Mouse (Mus musculus) midbrain, embryonic 12.5 days (tissue): ENCODE data around the gene Epc2. TPM values are rescaled to one million over a fixed set of nuclear protein-coding genes. Genes with fewer than 3 reads are reported as not detected.
"Not testable (repeated sequence)": the region's sequence is repeated elsewhere in the genome, so short reads cannot be mapped to it uniquely, and the experiment has no call there.

Experiments
- ATAC-seq: fragments of 200-750 bp; cut with Nextera tagmentation; 2 replicates; pipeline ENCODE4 v1.8.0; 2017; ENCODE audit warnings: low read depth, moderate TSS enrichment, moderate library complexity; ENCODE audit not compliant: low FRiP score
- H3K27ac ChIP-seq: fragments of 300-500 bp; sonication (generic); replicated peaks from 2 replicates; pipeline ENCODE4 v1.5.1; 2016; ENCODE audit warnings: mild to moderate bottlenecking
- H3K27me3 ChIP-seq: fragments of 300-500 bp; sonication (generic); 2 replicates; pipeline ENCODE4 v1.6.1; 2016; ENCODE audit warnings: mild to moderate bottlenecking
- H3K36me3 ChIP-seq: fragments of 300-500 bp; sonication (generic); 2 replicates; pipeline ENCODE4 v1.6.1; 2016
- H3K4me1 ChIP-seq: fragments of 300-500 bp; sonication (generic); 2 replicates; pipeline ENCODE4 v1.6.1; 2016
- H3K4me2 ChIP-seq: fragments of 300-500 bp; sonication (generic); replicated peaks from 2 replicates; pipeline ENCODE4 v1.6.1; 2016; ENCODE audit warnings: mild to moderate bottlenecking, moderate library complexity
- H3K4me3 ChIP-seq: fragments of 300-500 bp; sonication (generic); 2 replicates; pipeline ENCODE4 v1.5.1; 2016; ENCODE audit warnings: mild to moderate bottlenecking
- H3K9ac ChIP-seq: fragments of 300-500 bp; sonication (generic); replicated peaks from 2 replicates; pipeline ENCODE4 v1.6.1; 2016; ENCODE audit warnings: mild to moderate bottlenecking, moderate library complexity
- H3K9me3 ChIP-seq: fragments of 300-500 bp; sonication (generic); 2 replicates; pipeline ENCODE4 v1.6.1; 2016; ENCODE audit warnings: mild to moderate bottlenecking
- WGBS: fragments of 180-500 bp; shearing (Covaris S2); methylation state at CpG from one replicate; pipeline ENCODE4 v1.1.7; 2016; 5-methylcytosine and 5-hydroxymethylcytosine counted together
- polyA plus RNA-seq: library from polyadenylated mRNA; unstranded; fragments of >200 nt; fragmentation: Nextera tagmentation; extraction: Ambion mirVana; gene quantifications from 2 replicates; pipeline ENCODE4 v1.2.1, GENCODE M21; 2016

The Epc2 gene
- polyA plus RNA-seq, 1 experiment from 2014 or later: 14.9 TPM

DNA sequence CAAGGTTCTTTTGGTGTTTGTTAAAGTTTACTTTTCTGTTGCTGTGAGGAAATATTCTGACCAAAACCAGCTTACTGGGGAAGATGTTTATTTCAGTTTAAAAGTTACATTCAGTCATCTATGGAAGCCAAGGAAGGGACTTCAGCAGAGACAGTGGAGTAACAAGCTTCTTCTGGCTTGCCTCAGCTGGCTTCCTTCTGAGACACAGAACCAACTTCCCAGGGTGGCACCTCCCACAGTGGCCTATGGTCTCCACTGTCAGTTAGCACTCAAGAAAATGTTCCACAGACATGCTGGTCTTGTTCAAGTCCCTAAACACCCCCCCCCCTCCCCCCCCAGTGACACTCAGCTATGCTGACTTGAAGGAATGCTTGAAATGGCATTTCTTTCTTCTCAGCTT is 30.9 kb downstream of the Epc2 start:
- H3K4me1 ChIP-seq: no peaks in the 10 kb centered on the region
- H3K4me3 ChIP-seq: no peak overlapping the region
- no peak overlapping the region for H3K9ac ChIP-seq
- ATAC-seq: no peak
- H3K36me3 ChIP-seq: no peaks in the 10 kb centered on the region
- H3K9me3 ChIP-seq: 0 out of 2 replicates have a peak, but pooled peaks cover 3% of the 10 kb centered on the region
- no peaks in the 10 kb centered on the region for H3K27me3 ChIP-seq
- H3K27ac ChIP-seq: no peak overlapping the region
- H3K4me2 ChIP-seq: no peak overlapping the region

DNA sequence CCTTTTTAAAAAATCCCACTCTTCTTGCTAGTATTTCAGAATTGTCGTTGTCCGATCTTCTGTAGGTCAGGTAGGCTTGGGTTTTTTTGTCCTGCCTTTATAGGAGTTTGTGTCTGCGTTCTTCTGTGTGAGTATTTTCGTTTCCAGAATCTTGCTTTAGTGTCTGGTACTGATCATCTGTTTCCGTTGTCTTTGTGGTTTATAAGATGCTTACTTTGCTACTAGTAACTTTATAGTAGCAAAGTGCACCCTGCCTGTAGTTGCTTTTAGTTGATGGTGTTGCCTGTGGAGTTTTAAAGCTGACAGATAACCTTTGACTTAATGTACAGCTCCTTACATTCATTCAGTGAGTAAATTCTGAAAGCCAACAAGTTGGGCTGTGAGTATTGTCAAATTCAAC is 32.1 kb downstream of the Epc2 start:
- no peaks in the 10 kb centered on the region for H3K4me1 ChIP-seq
- no peak for ATAC-seq

DNA sequence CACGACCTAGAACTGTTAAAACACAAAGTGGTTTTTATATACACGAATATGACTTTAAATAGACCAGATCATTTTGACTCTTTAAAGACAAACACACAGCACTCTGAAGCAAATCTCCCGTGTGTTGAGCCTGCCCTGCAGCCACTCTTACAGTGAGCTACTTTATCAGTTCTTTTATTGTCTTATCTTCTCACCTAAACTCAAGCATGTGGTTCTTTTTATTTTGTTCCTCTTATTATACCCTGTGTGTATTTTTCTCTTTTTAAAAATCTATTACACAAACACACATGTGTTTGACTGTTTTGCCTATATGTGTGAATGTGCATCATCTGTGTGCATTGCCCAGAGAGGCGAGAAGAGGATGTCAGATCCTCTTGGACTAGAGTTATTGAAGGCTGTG is 50.1 kb downstream of the Epc2 start:
- WGBS: 75% methylated on average over 4 of the region's 4 CpGs
- no peak overlapping the region for H3K27ac ChIP-seq
- no peaks in the 10 kb centered on the region for H3K9me3 ChIP-seq
- no peaks in the 10 kb centered on the region for H3K36me3 ChIP-seq
- H3K27me3 ChIP-seq: no peaks in the 10 kb centered on the region
- H3K4me3 ChIP-seq: no peak overlapping the region
- H3K4me1 ChIP-seq: no peaks in the 10 kb centered on the region
- no peak overlapping the region for H3K4me2 ChIP-seq
- ATAC-seq: no peak
- H3K9ac ChIP-seq: no peak overlapping the region

More for the DNA sequence above, 32.1 kb downstream of the Epc2 start:
- H3K27me3 ChIP-seq: no peaks in the 10 kb centered on the region
- H3K27ac ChIP-seq: no peak overlapping the region
- H3K9me3 ChIP-seq: 0 out of 2 replicates have a peak, but pooled peaks cover 3% of the 10 kb centered on the region
- no peaks in the 10 kb centered on the region for H3K36me3 ChIP-seq
- WGBS: 94% methylated on average over 5 of the region's 5 CpGs
- H3K4me2 ChIP-seq: no peak overlapping the region
- no peak overlapping the region for H3K4me3 ChIP-seq
- H3K9ac ChIP-seq: no peak overlapping the region

DNA sequence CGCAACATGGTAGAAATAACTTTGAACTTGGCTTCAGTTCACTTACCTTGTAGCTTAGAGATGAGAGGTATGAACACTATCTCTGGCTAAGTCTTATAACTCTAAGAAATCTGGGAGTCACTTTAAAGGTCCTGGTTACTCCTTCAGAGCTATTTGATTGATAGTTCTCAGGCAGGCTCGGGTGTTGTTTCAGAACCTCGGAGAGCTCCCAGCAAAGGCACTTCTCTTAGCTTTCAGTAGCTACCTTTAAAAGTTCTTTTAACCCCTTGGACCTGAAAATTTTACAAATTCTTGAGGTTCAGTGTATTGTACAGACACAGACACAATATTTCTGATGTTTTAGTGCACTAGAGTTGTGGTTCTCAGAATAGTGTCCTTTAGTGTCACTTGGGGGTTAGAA is 52.3 kb downstream of the Epc2 start:
- Histone ChIP-seq H3K9ac (no peak overlapping the region), H3K27me3 (no peaks in the 10 kb centered on the region), H3K4me1 (no peaks in the 10 kb centered on the region), H3K4me2 (no peak overlapping the region), H3K27ac (no peak overlapping the region), H3K9me3 (no peaks in the 10 kb centered on the region), H3K36me3 (no peaks in the 10 kb centered on the region), H3K4me3 (no peak overlapping the region)
- WGBS: 70% methylated on average over 3 of the region's 3 CpGs
- no peak for ATAC-seq

DNA sequence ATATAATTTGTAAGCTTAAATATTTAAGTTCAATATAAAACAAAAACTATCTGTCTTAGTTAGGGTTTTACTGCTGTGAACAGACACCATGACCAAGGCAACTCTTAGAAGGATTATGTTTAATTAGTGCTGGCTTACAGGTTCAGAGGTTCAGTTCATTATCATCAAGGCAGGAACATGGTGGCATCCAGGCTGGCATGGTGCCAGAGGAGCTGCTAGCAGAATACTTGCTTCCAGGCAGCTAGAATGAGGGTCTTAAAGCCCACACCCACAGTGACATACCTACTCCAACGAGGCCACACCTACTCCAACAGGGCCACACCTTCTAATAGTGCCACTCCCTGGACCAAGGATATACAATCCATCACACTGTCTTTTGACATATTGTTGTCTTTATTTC is 53.9 kb downstream of the Epc2 start:
- H3K4me1 ChIP-seq, H3K27me3 ChIP-seq, H3K4me3 ChIP-seq, ATAC-seq, H3K9ac ChIP-seq, H3K4me2 ChIP-seq, H3K36me3 ChIP-seq, H3K27ac ChIP-seq, H3K9me3 ChIP-seq: not testable (repeated sequence)
- 92% methylated on average over 1 of the region's 1 CpGs for WGBS

DNA sequence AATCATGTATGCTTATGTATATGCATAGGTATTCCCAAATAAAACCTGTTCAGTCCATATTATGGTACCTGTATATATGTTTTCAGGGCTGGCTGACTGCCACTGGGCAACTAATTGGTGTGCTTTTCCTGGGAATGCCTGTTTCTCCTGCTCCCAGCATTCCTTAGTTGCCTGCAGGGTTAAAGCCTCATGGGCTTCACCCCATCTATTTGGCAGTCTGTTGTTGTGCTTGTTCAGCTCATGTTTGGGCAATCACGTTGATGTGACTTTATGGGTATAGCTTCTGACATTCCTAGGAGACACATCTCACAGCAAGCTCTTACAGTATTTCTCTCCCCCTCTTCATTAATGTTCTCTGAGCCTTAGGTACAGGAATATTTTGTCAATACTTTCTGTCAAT is 59.5 kb downstream of the Epc2 start:
- Histone ChIP-seq H3K4me2 (no peak overlapping the region), H3K27ac (no peak overlapping the region), H3K36me3 (no peaks in the 10 kb centered on the region), H3K27me3 (no peaks in the 10 kb centered on the region), H3K9ac (no peak overlapping the region), H3K4me3 (no peak overlapping the region), H3K4me1 (peaks cover 8% of the 10 kb centered on the region; the same call in 1 of the 2 replicates), H3K9me3 (no peaks in the 10 kb centered on the region)
- 74% methylated on average over 1 of the region's 1 CpGs for WGBS
- ATAC-seq: no peak

DNA sequence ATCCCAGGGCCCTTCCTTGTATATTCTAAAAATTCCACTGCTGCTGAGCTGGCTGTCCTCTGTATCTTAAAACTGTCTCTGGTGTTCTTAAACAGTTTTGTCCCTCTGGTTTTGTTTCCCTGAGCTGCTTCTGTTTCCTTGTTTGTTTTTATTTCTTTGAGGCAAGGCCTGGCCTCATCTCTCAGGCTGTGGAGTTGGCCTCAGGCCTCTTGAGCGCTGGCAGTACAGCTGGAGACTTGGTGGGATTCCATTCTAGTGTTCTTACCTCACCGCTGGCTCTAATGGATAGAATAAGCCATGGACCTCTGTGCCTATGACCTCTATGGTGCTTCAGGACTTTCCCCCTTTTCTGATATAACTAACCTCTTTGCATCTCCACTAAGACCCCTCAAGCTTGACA is 64.7 kb downstream of the Epc2 start:
- no peak overlapping the region for H3K4me3 ChIP-seq
- no peak overlapping the region for H3K9ac ChIP-seq
- no peaks in the 10 kb centered on the region for H3K9me3 ChIP-seq
- no peaks in the 10 kb centered on the region for H3K27me3 ChIP-seq
- no peak overlapping the region for H3K27ac ChIP-seq
- ATAC-seq: no peak
- 0 out of 2 replicates have a peak, but pooled peaks cover under 1% of the 10 kb centered on the region for H3K4me1 ChIP-seq
- no peaks in the 10 kb centered on the region for H3K36me3 ChIP-seq
- no peak overlapping the region for H3K4me2 ChIP-seq
- WGBS: 86% methylated on average over 2 of the region's 2 CpGs

DNA sequence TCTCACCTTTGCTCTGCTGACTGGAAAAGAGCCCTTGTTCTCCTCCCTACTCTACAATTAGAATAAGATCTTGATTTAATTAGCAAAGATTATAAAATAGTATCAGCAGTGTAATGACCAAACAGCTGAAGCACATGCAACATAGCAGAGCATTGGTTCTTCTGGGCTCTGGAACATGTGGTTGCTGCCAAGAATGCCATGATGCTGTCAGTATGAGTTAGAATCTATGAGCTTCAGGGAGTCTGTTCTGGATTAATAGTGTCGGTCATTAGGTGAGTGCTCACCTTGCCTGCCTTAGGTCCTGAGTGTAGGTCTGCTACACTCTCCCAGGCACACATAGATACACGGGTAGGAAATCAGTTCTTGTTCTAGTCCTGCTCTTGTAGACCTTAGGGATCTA is 69.1 kb downstream of the Epc2 start:
- no peak for ATAC-seq
- WGBS: 94% methylated on average over 2 of the region's 2 CpGs
- no peaks in the 10 kb centered on the region for H3K27me3 ChIP-seq

DNA sequence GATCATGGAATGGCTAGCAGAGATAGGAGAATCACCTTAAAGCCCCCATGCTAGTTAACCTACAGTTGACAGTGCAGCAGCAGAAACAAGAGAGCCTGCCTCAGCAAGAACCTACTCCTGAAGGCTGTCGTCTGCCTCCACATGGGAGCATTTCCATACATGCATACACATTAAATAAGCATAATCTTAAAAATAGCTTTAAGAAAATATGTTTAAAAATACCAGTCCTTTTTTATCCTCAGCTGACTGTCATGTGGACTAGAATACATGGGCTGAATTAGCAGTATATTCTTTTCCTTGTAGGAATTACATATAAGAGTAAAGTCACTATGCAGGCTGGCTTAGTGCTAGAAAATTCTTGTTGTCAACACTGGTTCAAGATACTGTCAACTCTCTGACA is 69.7 kb downstream of the Epc2 start:
- H3K9me3 ChIP-seq: no peaks in the 10 kb centered on the region
- no peak overlapping the region for H3K4me2 ChIP-seq
- no peak overlapping the region for H3K4me3 ChIP-seq
- no peaks in the 10 kb centered on the region for H3K4me1 ChIP-seq
- H3K27me3 ChIP-seq: no peaks in the 10 kb centered on the region
- H3K9ac ChIP-seq: no peak overlapping the region
- H3K36me3 ChIP-seq: no peaks in the 10 kb centered on the region
- WGBS: 80% methylated on average over 1 of the region's 1 CpGs
- H3K27ac ChIP-seq: no peak overlapping the region
- no peak for ATAC-seq

More for the DNA sequence above, 69.1 kb downstream of the Epc2 start:
- H3K4me2 ChIP-seq: no peak overlapping the region
- no peak overlapping the region for H3K9ac ChIP-seq
- no peak overlapping the region for H3K4me3 ChIP-seq
- H3K27ac ChIP-seq: no peak overlapping the region
- H3K4me1 ChIP-seq: no peaks in the 10 kb centered on the region
- no peaks in the 10 kb centered on the region for H3K9me3 ChIP-seq
- H3K36me3 ChIP-seq: no peaks in the 10 kb centered on the region

DNA sequence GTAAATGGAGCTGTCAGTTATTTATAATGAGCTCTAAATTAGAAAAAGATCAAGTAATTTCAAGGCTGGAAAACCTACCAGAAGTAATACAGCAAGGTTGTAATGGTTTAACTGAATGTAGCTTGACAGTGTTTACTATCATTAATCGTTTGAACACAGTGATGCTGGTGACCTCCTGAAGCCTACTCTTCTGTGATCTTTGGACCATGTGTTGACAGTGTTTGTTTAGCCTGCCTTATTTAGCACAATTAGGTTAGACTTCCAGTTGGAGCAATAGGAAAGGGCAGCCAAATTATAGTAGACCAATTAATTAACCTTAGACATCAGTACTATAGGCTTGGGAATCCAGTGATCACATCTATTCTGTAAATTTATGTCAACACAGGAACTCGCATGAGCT is 70.3 kb downstream of the Epc2 start:
- 74% methylated on average over 2 of the region's 2 CpGs for WGBS
- no peak overlapping the region for H3K4me2 ChIP-seq
- no peaks in the 10 kb centered on the region for H3K36me3 ChIP-seq
- no peak for ATAC-seq
- H3K9ac ChIP-seq: no peak overlapping the region
- no peak overlapping the region for H3K4me3 ChIP-seq
- H3K27me3 ChIP-seq: no peaks in the 10 kb centered on the region
- no peaks in the 10 kb centered on the region for H3K4me1 ChIP-seq
- no peaks in the 10 kb centered on the region for H3K9me3 ChIP-seq
- no peak overlapping the region for H3K27ac ChIP-seq

DNA sequence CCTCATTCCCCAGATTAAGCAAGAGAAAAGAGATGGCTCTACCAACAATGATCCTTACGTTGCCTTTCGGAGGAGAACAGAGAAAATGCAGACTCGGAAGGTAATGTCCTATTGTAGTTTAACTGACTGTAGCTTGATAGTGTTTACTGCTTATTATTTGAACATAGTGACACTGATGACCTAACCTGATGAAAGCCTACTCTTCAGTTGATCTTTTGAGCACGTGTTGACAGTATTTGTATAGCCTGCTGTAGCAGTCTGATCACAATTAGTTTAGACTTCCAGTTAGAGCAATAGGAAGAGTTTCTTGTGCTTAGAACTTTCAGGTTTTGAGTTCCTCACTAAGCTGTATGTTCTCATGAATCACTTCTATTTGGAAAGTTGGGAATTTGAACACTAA is 71.3 kb downstream of the Epc2 start:
- Histone ChIP-seq H3K36me3 (no peaks in the 10 kb centered on the region), H3K9me3 (no peaks in the 10 kb centered on the region), H3K4me3 (no peak overlapping the region), H3K27me3 (no peaks in the 10 kb centered on the region), H3K4me2 (no peak overlapping the region), H3K9ac (no peak overlapping the region), H3K4me1 (no peaks in the 10 kb centered on the region), H3K27ac (no peak overlapping the region)
- no peak for ATAC-seq
- 66% methylated on average over 4 of the region's 4 CpGs for WGBS

DNA sequence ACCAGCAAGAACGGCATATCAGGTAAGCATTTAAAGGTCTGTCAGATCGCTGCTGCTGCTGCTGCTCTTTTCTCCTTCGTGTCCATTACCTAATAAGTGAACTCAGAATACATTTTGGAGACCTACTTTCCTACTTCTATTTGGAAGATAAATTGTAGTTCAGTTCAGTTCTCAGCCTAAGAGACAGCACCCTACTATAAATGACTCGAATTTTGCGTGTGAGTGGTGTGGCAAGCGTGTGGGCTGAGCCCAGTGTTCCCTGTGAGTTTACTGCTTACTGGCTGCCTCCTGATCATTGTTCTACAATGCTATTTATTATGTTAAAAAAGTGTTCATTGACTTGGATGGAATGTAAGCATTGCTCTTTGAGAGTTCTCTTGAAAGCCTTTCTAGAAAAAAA is 85.9 kb downstream of the Epc2 start:
- Histone ChIP-seq H3K9me3 (no peaks in the 10 kb centered on the region), H3K4me2 (no peak overlapping the region), H3K27me3 (no peaks in the 10 kb centered on the region), H3K4me3 (no peak overlapping the region), H3K9ac (no peak overlapping the region), H3K36me3 (peaks cover 16% of the 10 kb centered on the region), H3K27ac (no peak overlapping the region), H3K4me1 (no peaks in the 10 kb centered on the region)
- WGBS: 96% methylated on average over 6 of the region's 6 CpGs
- ATAC-seq: no peak

DNA sequence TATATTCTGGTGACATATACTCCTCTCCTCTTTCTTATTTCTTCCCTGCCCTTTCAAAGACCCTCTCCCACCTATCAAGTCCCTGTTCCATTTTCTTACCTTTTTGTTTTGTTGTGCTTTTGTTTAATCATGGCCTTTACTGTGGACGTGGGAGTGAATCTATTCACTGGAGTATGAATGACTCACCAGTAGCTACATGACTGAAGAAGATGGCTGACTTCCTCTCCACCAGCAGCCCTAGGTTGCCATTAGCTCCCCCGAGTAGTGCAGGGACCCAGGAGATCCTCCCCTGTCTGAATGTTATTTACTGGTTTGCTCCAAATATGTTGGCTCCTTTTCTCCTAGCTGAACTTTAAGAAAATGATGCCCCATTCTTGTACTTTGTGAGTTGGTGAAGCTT is 86.8 kb downstream of the Epc2 start:
- Histone ChIP-seq H3K9ac (no peak overlapping the region), H3K4me3 (no peak overlapping the region), H3K4me2 (no peak overlapping the region), H3K9me3 (no peaks in the 10 kb centered on the region), H3K27ac (no peak overlapping the region), H3K27me3 (no peaks in the 10 kb centered on the region), H3K36me3 (peaks cover 16% of the 10 kb centered on the region), H3K4me1 (no peaks in the 10 kb centered on the region)
- no peak for ATAC-seq
- WGBS: 72% methylated on average over 2 of the region's 2 CpGs
